Mouse (Mus musculus) lung, embryonic 14.5 days (tissue): ENCODE results near the gene Prdm10. TPM values are rescaled to one million over a fixed set of nuclear protein-coding genes. Genes with fewer than 3 reads are reported as not detected.

Source experiments
- ATAC-seq: fragments of 200-750 bp; cut with Nextera tagmentation; 2 replicates; pipeline ENCODE4 v1.8.0; 2017; ENCODE audit warnings: mild to moderate bottlenecking, moderate TSS enrichment, moderate library complexity; ENCODE audit not compliant: insufficient read depth
- DNase-seq: peaks from one replicate; pipeline ENCODE4 v3.0.0-alpha.2; 2015
- H3K27ac ChIP-seq: fragments of 300-500 bp; sonication (generic); 2 replicates; pipeline ENCODE4 v1.5.1; 2014; ENCODE audit warnings: low read depth, mild to moderate bottlenecking, moderate library complexity
- H3K27me3 ChIP-seq: fragments of 300-500 bp; sonication (generic); 2 replicates; pipeline ENCODE4 v1.6.1; 2014; ENCODE audit warnings: low read length, control low read depth; ENCODE audit not compliant: insufficient read depth
- H3K36me3 ChIP-seq: fragments of 300-500 bp; sonication (generic); 2 replicates; pipeline ENCODE4 v1.6.1; 2014; ENCODE audit warnings: control low read depth; ENCODE audit not compliant: insufficient read depth
- H3K4me1 ChIP-seq: fragments of 300-500 bp; sonication (generic); 2 replicates; pipeline ENCODE4 v1.6.1; 2014; ENCODE audit warnings: antibody characterized with exemption, control low read depth; ENCODE audit not compliant: insufficient read depth
- H3K4me2 ChIP-seq: fragments of 300-500 bp; sonication (generic); 2 replicates; pipeline ENCODE4 v1.6.1; 2014; ENCODE audit warnings: mild to moderate bottlenecking
- H3K4me3 ChIP-seq: fragments of 300-500 bp; sonication (generic); 2 replicates; pipeline ENCODE4 v1.5.1; 2014; ENCODE audit warnings: low read depth, low read length
- H3K9ac ChIP-seq: fragments of 300-500 bp; sonication (generic); 2 replicates; pipeline ENCODE4 v1.6.1; 2014
- H3K9me3 ChIP-seq: fragments of 300-500 bp; sonication (generic); 2 replicates; pipeline ENCODE4 v1.6.1; 2016; ENCODE audit warnings: low read depth, low read length, control low read depth
- CTCF ChIP-seq: IDR thresholded peaks from 2 replicates; pipeline ENCODE4 v1.5.1; 2016; ENCODE audit warnings: antibody characterized with exemption, low read depth
- WGBS: fragments of 180-500 bp; shearing (Covaris S2); extraction: QIAGEN DNeasy Blood & Tissue Kit; methylation state at CpG from one replicate; pipeline ENCODE4 v1.1.7; 2014; 5-methylcytosine and 5-hydroxymethylcytosine counted together
- polyA plus RNA-seq: library from polyadenylated mRNA; unstranded; fragments of >200 nt; fragmentation: Nextera tagmentation; extraction: Ambion mirVana; gene quantifications from 2 replicates; pipeline ENCODE4 v1.2.1, GENCODE M21; 2014

The Prdm10 gene
- 5.7 and 6.7 TPM in 2 replicates for polyA plus RNA-seq

DNA sequence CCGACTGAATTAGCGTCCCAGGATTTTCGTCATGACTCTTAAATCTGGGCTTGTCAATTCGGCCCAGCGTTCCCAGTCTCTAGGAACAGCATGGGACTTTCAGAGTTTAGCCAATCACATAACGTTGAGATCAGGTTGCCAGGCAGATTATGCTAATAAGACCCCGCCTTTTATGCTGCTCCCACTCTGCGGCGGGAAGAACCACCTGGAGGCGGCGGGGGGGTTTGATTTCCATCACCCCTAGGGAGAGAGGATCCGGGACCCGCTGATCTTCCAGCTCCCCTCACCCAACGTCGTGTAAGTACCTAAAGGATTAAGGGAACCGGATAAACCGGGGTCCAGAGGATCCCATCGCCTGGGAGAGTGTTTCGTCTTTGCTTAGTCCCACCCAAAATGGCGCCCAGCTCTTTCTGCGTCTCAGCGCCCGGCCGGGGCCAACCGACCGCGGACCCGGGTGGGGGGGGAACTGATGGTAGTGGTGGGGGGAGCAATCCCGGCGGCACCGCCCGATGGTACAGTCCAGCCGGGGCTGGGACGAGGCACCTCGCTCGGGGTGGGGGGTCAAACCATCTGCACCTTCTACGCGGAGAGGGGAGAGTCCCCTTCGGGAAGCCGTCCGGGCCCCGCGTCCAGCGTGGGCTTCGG lies at the start of gene Prdm10:
Gene Prdm10 (plus strand): TSS at position 173 of the 645 bp plus-strand sequence.
- peak within 1 kb of the TSS; percentile 81 for H3K4me2 ChIP-seq
- TF ChIP-seq CTCF: no peak
- peak; percentile 93 for ATAC-seq
- peaks cover 9% of the 10 kb centered on the region; the same call in 1 of the 2 replicates for H3K4me1 ChIP-seq
- peak within 1 kb of the TSS; percentile 75 for H3K4me3 ChIP-seq
- no peaks in the 10 kb centered on the region for H3K27me3 ChIP-seq
- H3K36me3 ChIP-seq: no peaks in the 10 kb centered on the region
- peak within 1 kb of the TSS; percentile 99 for H3K27ac ChIP-seq
- peak; percentile 98 for DNase-seq
- no peaks in the 10 kb centered on the region for H3K9me3 ChIP-seq
- H3K9ac ChIP-seq: peak within 1 kb of the TSS; percentile 98
- under 1% methylated on average over 39 of the region's 45 CpGs for WGBS

DNA sequence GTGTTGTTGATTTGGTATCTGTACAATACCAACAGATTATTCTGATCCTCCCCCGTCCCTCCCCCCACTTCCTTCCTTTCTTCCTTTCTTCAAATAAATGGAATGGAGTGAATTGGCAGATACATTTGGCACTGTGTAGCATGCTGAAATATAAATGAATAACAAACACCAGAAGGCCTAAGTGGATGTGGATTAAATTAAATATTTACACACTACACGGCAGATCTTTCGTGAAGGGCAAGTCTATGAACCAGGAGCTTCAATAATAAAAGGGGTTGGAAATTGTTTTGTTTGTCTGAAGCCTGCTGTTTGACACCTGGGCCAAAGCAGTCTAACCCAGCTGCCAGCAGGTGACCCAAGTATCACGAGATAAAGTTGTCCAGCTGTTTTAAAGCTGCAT lies 45.3 kb upstream of the Prdm10 start:
- no peak overlapping the region for H3K4me2 ChIP-seq
- no peaks in the 10 kb centered on the region for H3K36me3 ChIP-seq
- no peaks in the 10 kb centered on the region for H3K9me3 ChIP-seq
- WGBS: 14% methylated on average over 4 of the region's 4 CpGs
- peak overlapping the region; percentile 27; the same call in 1 of the 2 replicates for H3K27ac ChIP-seq
- TF ChIP-seq CTCF: no peak
- H3K4me1 ChIP-seq: peaks cover 5% of the 10 kb centered on the region; the same call in 1 of the 2 replicates
- H3K9ac ChIP-seq: no peak overlapping the region
- no peaks in the 10 kb centered on the region for H3K27me3 ChIP-seq
- ATAC-seq (0 out of 2 replicates have a peak, but pooled peaks have one; percentile 41), DNase-seq (peak; percentile 50)
- H3K4me3 ChIP-seq: no peak overlapping the region

DNA sequence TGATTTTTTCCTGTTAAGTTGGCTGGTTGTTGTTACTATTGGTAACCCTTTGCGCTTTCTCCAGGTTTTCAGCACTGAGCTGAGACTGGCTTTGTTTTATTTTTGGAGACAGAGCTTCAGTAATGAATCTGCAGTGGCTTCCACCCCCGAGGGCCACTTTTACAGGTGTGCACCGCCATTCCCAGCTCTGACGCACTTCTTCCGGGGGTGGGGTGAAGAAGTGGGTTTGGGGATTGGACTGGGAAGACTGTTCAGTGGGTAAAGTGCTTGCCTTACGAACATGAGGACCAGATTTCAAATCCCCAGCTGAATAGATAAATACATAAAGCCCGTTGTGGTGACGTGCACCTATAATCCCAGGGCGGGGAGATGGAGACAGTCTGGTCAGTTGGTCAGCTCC lies 44.8 kb upstream of the Prdm10 start:
- ATAC-seq: no peak
- H3K4me1 ChIP-seq: peaks cover 5% of the 10 kb centered on the region; the same call in 1 of the 2 replicates
- no peak for DNase-seq
- no peaks in the 10 kb centered on the region for H3K36me3 ChIP-seq
- no peaks in the 10 kb centered on the region for H3K27me3 ChIP-seq
- TF ChIP-seq CTCF: no peak
- no peaks in the 10 kb centered on the region for H3K9me3 ChIP-seq
- no peak overlapping the region for H3K4me2 ChIP-seq
- no peak overlapping the region for H3K9ac ChIP-seq
- H3K4me3 ChIP-seq: no peak overlapping the region
- peak overlapping the region; percentile 27; the same call in 1 of the 2 replicates for H3K27ac ChIP-seq
- 66% methylated on average over 9 of the region's 9 CpGs for WGBS

DNA sequence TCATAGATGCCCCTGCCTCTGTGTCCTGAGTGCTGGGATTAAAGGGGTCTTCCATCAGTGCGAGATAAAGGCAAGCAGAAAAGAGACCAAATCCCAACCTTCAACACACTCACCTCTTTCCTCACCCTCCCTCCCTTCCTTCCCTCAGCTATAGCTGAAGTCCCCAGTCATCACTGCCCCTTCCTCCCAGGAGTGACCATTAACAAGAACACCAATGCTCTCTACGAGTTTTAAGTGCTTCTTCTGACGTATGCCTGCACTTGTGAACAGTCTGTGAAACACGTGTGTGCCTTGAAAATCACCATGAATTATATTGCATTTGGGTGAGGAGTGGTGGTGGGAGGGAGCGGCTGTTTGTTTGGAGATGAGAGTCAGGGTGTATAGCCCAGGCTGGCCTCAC lies 44.3 kb upstream of the Prdm10 start:
- no peak for TF ChIP-seq CTCF
- no peaks in the 10 kb centered on the region for H3K9me3 ChIP-seq
- H3K4me3 ChIP-seq: no peak overlapping the region

DNA sequence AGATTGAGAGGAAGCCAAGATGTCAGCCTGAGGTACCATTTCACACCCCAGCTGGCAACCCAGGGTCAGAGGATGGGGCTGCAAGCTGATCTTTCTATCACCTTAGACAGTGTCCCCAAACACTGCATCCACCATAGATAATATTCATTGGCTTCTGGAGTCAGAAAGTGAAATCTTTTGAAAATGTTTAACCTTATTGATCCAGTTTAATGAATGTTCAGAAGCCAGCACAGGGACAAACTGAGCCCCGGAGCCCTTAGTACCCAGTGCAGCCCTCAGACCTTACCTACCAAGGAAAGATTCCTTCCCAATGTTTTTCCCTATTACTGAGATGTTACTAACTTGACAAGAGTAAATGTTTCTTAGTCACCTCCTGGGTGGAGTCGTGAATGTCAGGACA lies 41.8 kb upstream of the Prdm10 start:
- DNase-seq (no peak), ATAC-seq (no peak)
- Histone ChIP-seq H3K9ac (no peak overlapping the region), H3K27me3 (no peaks in the 10 kb centered on the region), H3K36me3 (no peaks in the 10 kb centered on the region), H3K4me3 (no peak overlapping the region), H3K4me1 (peaks cover 5% of the 10 kb centered on the region; the same call in 1 of the 2 replicates), H3K27ac (no peak overlapping the region), H3K4me2 (no peak overlapping the region), H3K9me3 (no peaks in the 10 kb centered on the region)
- WGBS: 76% methylated on average over 2 of the region's 2 CpGs
- no peak for TF ChIP-seq CTCF

More for the DNA sequence above, 44.3 kb upstream of the Prdm10 start:
- Histone ChIP-seq H3K4me1 (peaks cover 5% of the 10 kb centered on the region; the same call in 1 of the 2 replicates), H3K27ac (no peak overlapping the region), H3K27me3 (no peaks in the 10 kb centered on the region), H3K9ac (no peak overlapping the region), H3K4me2 (no peak overlapping the region), H3K36me3 (no peaks in the 10 kb centered on the region)
- no peak for DNase-seq
- 46% methylated on average over 5 of the region's 5 CpGs for WGBS
- ATAC-seq: no peak

DNA sequence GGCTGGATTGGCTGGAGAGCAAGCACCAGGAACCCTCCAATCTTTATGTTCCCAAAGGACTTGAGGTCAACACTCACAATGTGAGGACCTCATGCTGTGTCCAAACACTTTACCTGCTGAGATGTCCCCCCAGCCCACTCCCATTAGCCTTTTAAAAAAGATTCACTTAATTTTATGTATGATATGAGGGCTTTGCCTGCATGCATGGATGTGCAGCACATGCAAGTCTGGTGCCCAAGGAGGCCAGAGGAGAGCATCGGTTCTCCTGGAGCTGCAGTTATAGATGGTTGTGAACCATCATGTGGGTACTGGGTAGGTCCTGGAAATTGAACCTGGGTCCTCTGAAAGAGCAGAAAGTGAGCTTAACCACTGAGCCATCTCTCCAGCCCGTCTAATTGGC lies 40.8 kb upstream of the Prdm10 start:
- H3K4me2 ChIP-seq: no peak overlapping the region
- WGBS: 94% methylated on average over 2 of the region's 2 CpGs
- no peak overlapping the region for H3K9ac ChIP-seq
- H3K4me1 ChIP-seq: peaks cover 5% of the 10 kb centered on the region; the same call in 1 of the 2 replicates
- no peaks in the 10 kb centered on the region for H3K27me3 ChIP-seq
- no peak for DNase-seq
- TF ChIP-seq CTCF: no peak
- ATAC-seq: no peak
- no peaks in the 10 kb centered on the region for H3K36me3 ChIP-seq
- no peaks in the 10 kb centered on the region for H3K9me3 ChIP-seq
- no peak overlapping the region for H3K4me3 ChIP-seq
- H3K27ac ChIP-seq: no peak overlapping the region

DNA sequence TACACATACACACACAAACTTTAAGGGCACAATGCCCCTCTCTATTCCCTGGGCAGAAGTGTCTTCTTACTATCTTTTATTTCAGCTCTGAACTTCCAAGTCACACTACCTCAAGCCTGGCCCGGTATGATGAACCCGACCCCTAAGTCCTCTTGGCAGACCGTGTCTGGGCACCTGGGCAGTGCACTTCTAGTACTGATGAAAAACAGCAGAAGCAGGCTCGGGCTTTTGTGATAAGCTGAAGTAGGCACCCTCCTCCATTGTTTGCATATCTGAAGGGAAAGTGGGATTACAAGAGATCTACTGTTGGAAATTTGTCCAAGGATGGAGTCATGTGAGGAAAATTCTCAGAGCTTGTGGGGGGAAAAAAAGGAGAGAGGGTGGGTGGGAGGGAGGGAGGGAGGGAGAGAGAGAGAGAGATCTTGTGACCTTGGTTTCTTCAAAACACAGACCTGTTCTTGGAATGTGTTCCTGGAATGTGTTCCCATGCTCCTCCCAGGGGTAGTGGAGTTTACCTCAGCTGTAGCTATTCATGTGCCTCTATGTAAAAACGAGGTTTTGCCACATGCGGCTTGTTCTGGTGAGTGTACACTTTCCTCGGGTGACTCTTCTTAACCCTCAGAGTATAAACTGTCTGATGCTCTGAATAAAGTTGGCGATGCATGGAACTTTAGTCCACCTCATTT lies 39.7 kb upstream of the Prdm10 start:
- H3K27me3 ChIP-seq: no peaks in the 10 kb centered on the region
- no peak overlapping the region for H3K9ac ChIP-seq
- no peak for TF ChIP-seq CTCF
- no peak overlapping the region for H3K4me2 ChIP-seq
- 57% methylated on average over 8 of the region's 8 CpGs for WGBS
- no peaks in the 10 kb centered on the region for H3K9me3 ChIP-seq
- peak overlapping the region; percentile 5 for H3K27ac ChIP-seq
- DNase-seq: no peak
- H3K4me1 ChIP-seq: peaks cover 2% of the 10 kb centered on the region; the same call in 1 of the 2 replicates
- H3K4me3 ChIP-seq: no peak overlapping the region
- no peaks in the 10 kb centered on the region for H3K36me3 ChIP-seq
- ATAC-seq: peak; percentile 41; the same call in 1 of the 2 replicates
